Mouse (Mus musculus): ENCODE measurements at regions not wholly inside any gene's neighbourhood (a gene's known extent, or its start where the extent isn't known, plus 50 kb on each side); places are given as distances from the start of the nearest gene placed in this dataset.
"Not testable (repeated sequence)": the region's sequence is repeated elsewhere in the genome, so short reads cannot be mapped to it uniquely, and the experiment has no call there.

DNA sequence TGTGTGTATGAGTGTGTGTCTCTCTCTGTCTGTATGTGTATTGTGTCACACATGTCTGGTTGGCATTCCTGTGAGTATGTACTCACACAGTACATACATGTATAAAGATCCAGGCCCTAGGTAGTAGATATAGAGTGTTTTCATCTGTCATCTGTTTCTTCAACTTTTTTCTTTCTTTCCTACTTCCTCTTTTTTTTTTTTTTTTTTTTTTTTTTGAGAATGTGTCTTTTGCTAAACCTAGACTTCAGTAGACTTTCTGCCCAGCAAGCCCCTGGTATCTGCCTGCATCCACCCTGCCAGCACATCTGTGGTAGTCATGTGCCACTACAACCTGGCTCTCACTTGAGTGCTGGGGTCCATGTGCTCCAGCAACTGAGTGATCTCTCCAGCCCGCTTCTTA is 1073.3 kb downstream of the Diaph3 start:
- WGBS (ENCODE audit: insufficient replicate concordance) = 70% methylated on average over 1 of the region's 1 CpGs
- TF ChIP-seq CTCF (IDR thresholded peaks at IDR 0.05; ENCODE audit: low read depth) (no peak), EP300 (IDR thresholded peaks at IDR 0.05; ENCODE audit: low read depth) (no peak)
- no peaks in the 10 kb centered on the region for H3K36me3 ChIP-seq (replicated peaks; ENCODE audit: insufficient read depth, low read length)
- H3K4me3 ChIP-seq (ENCODE audit: low read depth, low read length) = no peak overlapping the region
- H3K9ac ChIP-seq (replicated peaks) = no peak overlapping the region
- no peaks in the 10 kb centered on the region for H3K27me3 ChIP-seq (ENCODE audit: insufficient read depth, low read length)
- no peaks in the 10 kb centered on the region for H3K4me1 ChIP-seq (ENCODE audit: insufficient read depth)
- no peak for DNase-seq
- no peaks in the 10 kb centered on the region for H3K9me3 ChIP-seq (ENCODE audit: low read length)
- no peak overlapping the region for H3K4me2 ChIP-seq (ENCODE audit: low read depth, low read length)
- ATAC-seq = no peak
- no peak overlapping the region for H3K27ac ChIP-seq (ENCODE audit: low read depth)

DNA sequence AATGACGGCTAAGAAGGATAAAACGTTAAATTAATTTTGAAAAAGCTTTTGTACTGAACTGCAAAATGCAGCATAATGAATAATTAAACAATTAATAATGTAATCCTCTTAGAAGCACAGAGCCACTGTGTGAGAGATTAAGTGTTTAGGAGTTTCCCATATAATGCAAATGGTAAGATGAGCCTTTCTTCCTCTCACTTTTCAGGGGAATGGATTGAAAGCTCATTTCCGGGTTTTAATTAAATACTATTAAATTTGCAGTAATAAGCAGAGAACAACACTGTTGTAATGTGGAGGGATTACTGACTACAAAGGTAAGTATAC is 1077.5 kb downstream of the Diaph3 start:
- no peak for DNase-seq
- Histone ChIP-seq H3K9ac (replicated peaks) (no peak overlapping the region), H3K27me3 (ENCODE audit: insufficient read depth, low read length) (no peaks in the 10 kb centered on the region), H3K4me2 (ENCODE audit: low read depth, low read length) (no peak overlapping the region), H3K4me3 (ENCODE audit: low read depth, low read length) (no peak overlapping the region), H3K4me1 (ENCODE audit: insufficient read depth) (no peaks in the 10 kb centered on the region), H3K36me3 (replicated peaks; ENCODE audit: insufficient read depth, low read length) (no peaks in the 10 kb centered on the region), H3K27ac (ENCODE audit: low read depth) (no peak overlapping the region), H3K9me3 (ENCODE audit: low read length) (no peaks in the 10 kb centered on the region)
- 80% methylated on average over 3 of the region's 3 CpGs for WGBS (ENCODE audit: insufficient replicate concordance)
- no peak for ATAC-seq
- TF ChIP-seq CTCF (IDR thresholded peaks at IDR 0.05; ENCODE audit: low read depth) (no peak), EP300 (IDR thresholded peaks at IDR 0.05; ENCODE audit: low read depth) (no peak)

DNA sequence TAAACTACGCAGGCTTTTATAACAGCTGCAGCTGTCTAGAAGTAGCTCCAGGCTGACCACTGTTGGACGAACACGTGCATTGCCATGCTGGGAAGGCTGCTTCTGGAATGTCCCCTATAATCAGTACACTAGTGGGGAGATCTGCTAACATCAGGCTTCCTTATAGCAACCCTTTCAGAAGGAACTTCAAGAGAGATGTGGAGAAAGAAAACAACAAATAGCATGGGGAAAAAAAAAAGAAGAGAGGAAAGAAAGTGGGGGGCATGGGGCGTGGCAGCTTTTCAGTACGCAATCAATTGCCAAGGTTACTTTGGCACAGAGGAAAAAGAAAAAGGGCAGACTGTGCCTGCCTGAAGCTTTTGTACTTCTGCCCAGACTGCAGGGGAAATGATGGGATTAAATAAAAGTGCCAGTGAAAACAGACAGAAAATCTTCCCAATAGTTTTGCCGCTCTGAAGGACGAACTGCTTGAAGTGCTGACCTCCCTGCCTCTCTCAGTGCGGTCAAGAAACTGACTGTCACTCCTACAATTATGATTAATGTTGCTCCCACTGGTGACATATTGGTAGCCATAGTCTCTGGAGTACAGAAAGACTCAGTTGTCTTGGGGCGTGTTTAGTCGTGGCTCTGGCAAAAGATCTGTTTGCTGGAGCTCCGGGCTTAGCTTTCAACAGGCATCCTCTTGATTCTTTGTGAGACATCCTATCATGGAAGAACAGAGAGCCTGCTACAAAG is 1078.0 kb downstream of the Diaph3 start:
- no peaks in the 10 kb centered on the region for H3K27me3 ChIP-seq (ENCODE audit: insufficient read depth, low read length)
- WGBS (ENCODE audit: insufficient replicate concordance) = 80% methylated on average over 11 of the region's 11 CpGs
- H3K36me3 ChIP-seq (replicated peaks; ENCODE audit: insufficient read depth, low read length) = no peaks in the 10 kb centered on the region
- H3K4me2 ChIP-seq (ENCODE audit: low read depth, low read length) = no peak overlapping the region
- no peak for TF ChIP-seq CTCF (IDR thresholded peaks at IDR 0.05; ENCODE audit: low read depth)
- no peak for TF ChIP-seq EP300 (IDR thresholded peaks at IDR 0.05; ENCODE audit: low read depth)
- no peak overlapping the region for H3K27ac ChIP-seq (ENCODE audit: low read depth)
- no peak for DNase-seq
- no peak overlapping the region for H3K4me3 ChIP-seq (ENCODE audit: low read depth, low read length)
- H3K4me1 ChIP-seq (ENCODE audit: insufficient read depth) = no peaks in the 10 kb centered on the region
- no peaks in the 10 kb centered on the region for H3K9me3 ChIP-seq (ENCODE audit: low read length)
- no peak for ATAC-seq
- H3K9ac ChIP-seq (replicated peaks) = no peak overlapping the region

DNA sequence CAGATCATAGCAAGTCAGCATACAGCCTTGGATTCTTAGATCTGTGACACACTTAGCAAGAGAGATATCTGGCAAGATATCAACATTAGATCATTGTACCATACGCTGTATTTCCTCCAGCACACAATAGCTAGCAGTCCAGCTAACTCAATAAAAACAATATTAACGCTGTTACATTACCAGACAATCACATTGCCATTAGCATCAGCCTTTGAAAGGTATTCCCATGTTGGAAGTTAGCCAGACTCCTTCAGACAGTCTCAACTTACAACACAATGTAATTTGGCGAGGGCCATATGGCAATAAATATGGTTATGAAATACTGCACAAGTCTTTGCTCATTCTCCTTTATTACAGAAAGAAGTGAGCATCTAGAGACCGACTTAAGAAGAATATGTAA is 1084.0 kb downstream of the Diaph3 start:
- no peaks in the 10 kb centered on the region for H3K36me3 ChIP-seq (replicated peaks; ENCODE audit: insufficient read depth, low read length)
- H3K4me2 ChIP-seq (ENCODE audit: low read depth, low read length) = no peak overlapping the region
- no peak overlapping the region for H3K4me3 ChIP-seq (ENCODE audit: low read depth, low read length)
- DNase-seq (no peak), ATAC-seq (no peak)
- no peaks in the 10 kb centered on the region for H3K4me1 ChIP-seq (ENCODE audit: insufficient read depth)
- whole genome bisulfite sequencing (ENCODE audit: insufficient replicate concordance) = 68% methylated on average over 4 of the region's 4 CpGs
- no peak overlapping the region for H3K27ac ChIP-seq (ENCODE audit: low read depth)
- H3K27me3 ChIP-seq (ENCODE audit: insufficient read depth, low read length) = no peaks in the 10 kb centered on the region
- TF ChIP-seq CTCF (IDR thresholded peaks at IDR 0.05; ENCODE audit: low read depth) (no peak), EP300 (IDR thresholded peaks at IDR 0.05; ENCODE audit: low read depth) (no peak)
- no peaks in the 10 kb centered on the region for H3K9me3 ChIP-seq (ENCODE audit: low read length)
- no peak overlapping the region for H3K9ac ChIP-seq (replicated peaks)

DNA sequence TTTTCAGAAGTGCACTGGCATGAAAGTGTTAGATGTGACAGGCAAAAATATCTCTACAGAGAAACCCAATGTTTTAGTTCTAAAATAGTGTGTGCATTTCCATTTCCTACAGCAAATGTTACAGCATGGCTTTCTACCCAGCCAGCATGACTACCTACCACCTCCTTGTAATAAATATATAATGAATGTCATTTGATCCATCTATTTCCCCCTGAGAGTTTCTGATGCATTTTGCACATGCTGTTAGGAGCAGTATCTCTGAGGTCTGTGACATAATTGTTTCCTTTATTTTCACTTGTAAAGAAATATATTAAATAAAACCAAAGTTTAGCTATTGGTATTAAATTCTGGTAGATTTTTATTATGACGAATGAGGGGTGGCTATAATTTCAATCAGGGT is 1086.4 kb downstream of the Diaph3 start:
- DNase-seq (no peak), ATAC-seq (no peak)
- Histone ChIP-seq H3K4me2 (ENCODE audit: low read depth, low read length) (no peak overlapping the region), H3K4me1 (ENCODE audit: insufficient read depth) (no peaks in the 10 kb centered on the region), H3K27me3 (ENCODE audit: insufficient read depth, low read length) (no peaks in the 10 kb centered on the region), H3K9me3 (ENCODE audit: low read length) (no peaks in the 10 kb centered on the region), H3K9ac (replicated peaks) (no peak overlapping the region), H3K4me3 (ENCODE audit: low read depth, low read length) (no peak overlapping the region), H3K27ac (ENCODE audit: low read depth) (no peak overlapping the region), H3K36me3 (replicated peaks; ENCODE audit: insufficient read depth, low read length) (no peaks in the 10 kb centered on the region)
- no peak for TF ChIP-seq EP300 (IDR thresholded peaks at IDR 0.05; ENCODE audit: low read depth)
- no peak for TF ChIP-seq CTCF (IDR thresholded peaks at IDR 0.05; ENCODE audit: low read depth)
- WGBS (ENCODE audit: insufficient replicate concordance) = 70% methylated on average over 1 of the region's 1 CpGs

DNA sequence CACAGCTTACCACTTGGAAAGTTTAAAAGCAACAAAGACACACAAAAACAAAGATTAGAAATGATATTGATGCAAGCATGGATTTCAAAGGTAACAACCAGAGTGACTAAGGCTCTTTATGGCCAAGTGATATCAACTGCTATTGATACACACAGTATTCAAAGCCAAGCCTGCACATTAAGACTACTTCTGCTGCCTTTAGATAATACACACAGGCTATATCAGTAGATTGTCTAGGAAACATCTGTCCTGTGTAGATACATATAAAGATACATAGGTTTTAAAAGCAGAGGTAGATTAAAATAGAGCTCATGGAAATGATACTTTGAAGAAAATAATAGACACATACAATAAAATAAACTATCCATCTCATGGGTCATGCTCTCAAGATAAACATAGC is 1111.6 kb downstream of the Diaph3 start:
- H3K27ac ChIP-seq (ENCODE audit: low read depth) = no peak overlapping the region
- ATAC-seq = no peak

DNA sequence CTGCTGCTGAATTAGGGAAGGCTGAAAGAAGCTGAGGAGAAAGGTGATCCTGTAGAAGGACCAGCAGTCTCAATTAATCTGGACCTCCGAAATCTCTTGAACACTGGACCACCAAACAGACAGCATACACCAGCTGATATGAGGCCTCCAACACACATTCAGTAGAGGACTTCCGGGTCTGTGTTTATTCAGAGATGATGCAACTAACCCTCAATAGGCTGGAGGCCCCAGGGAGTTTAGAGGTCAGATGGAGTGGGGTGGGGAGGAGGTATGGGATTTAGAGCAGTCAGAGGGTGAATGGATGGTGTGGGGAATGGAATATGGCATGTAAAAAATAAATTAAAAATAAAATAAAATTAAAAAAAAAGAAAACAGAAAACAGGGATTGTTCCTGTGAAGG is 1123.4 kb downstream of the Diaph3 start:
- H3K27ac ChIP-seq (ENCODE audit: low read depth); H3K9ac ChIP-seq (replicated peaks); DNase-seq: not testable (repeated sequence)

More for the DNA sequence above, 1111.6 kb downstream of the Diaph3 start:
- H3K9ac ChIP-seq (replicated peaks) = no peak overlapping the region
- no peak overlapping the region for H3K4me3 ChIP-seq (ENCODE audit: low read depth, low read length)
- no peak for TF ChIP-seq EP300 (IDR thresholded peaks at IDR 0.05; ENCODE audit: low read depth)
- TF ChIP-seq CTCF (IDR thresholded peaks at IDR 0.05; ENCODE audit: low read depth) = no peak
- no peaks in the 10 kb centered on the region for H3K9me3 ChIP-seq (ENCODE audit: low read length)
- H3K27me3 ChIP-seq (ENCODE audit: insufficient read depth, low read length) = no peaks in the 10 kb centered on the region
- no peaks in the 10 kb centered on the region for H3K36me3 ChIP-seq (replicated peaks; ENCODE audit: insufficient read depth, low read length)
- H3K4me2 ChIP-seq (ENCODE audit: low read depth, low read length) = no peak overlapping the region
- H3K4me1 ChIP-seq (ENCODE audit: insufficient read depth) = no peaks in the 10 kb centered on the region
- DNase-seq = no peak

More for the DNA sequence above, 1123.4 kb downstream of the Diaph3 start:
- not testable (repeated sequence) for H3K4me3 ChIP-seq (ENCODE audit: low read depth, low read length); ATAC-seq; H3K4me1 ChIP-seq (ENCODE audit: insufficient read depth); H3K9me3 ChIP-seq (ENCODE audit: low read length); H3K36me3 ChIP-seq (replicated peaks; ENCODE audit: insufficient read depth, low read length); H3K27me3 ChIP-seq (ENCODE audit: insufficient read depth, low read length); H3K4me2 ChIP-seq (ENCODE audit: low read depth, low read length)
- WGBS (ENCODE audit: insufficient replicate concordance) = 49% methylated on average over 2 of the region's 2 CpGs
